Mouse (Mus musculus) ES-Bruce4 (cell line): Measurements from ENCODE around the gene Zfyve16. TPM values are rescaled to one million over a fixed set of nuclear protein-coding genes. Genes with fewer than 3 reads are reported as not detected.

Source experiments
- H3K27ac ChIP-seq: 2 replicates; pipeline ENCODE4 v1.5.1; 2012; ENCODE audit warnings: low read length, inconsistent platforms; ENCODE audit not compliant: insufficient read depth
- H3K27me3 ChIP-seq: 2 replicates; pipeline ENCODE4 v1.6.1; 2012; ENCODE audit warnings: mild to moderate bottlenecking, low read length, inconsistent platforms; ENCODE audit not compliant: control insufficient read depth, poor library complexity, insufficient read depth, severe bottlenecking
- H3K36me3 ChIP-seq: 2 replicates; pipeline ENCODE4 v1.6.1; 2012; ENCODE audit warnings: inconsistent platforms, mild to moderate bottlenecking, low read length, moderate library complexity; ENCODE audit not compliant: control insufficient read depth, poor library complexity, insufficient read depth, severe bottlenecking
- H3K4me1 ChIP-seq: one replicate; pipeline ENCODE4 v1.8.1; 2011; ENCODE audit warnings: low read length; ENCODE audit not compliant: control insufficient read depth, insufficient read depth
- H3K4me3 ChIP-seq: 2 replicates; pipeline ENCODE4 v1.5.1; 2011; ENCODE audit warnings: low read depth, mild to moderate bottlenecking, low read length
- H3K9ac ChIP-seq: 2 replicates; pipeline ENCODE4 v1.6.1; 2012; ENCODE audit warnings: low read depth, mild to moderate bottlenecking, inconsistent platforms; ENCODE audit not compliant: poor library complexity, severe bottlenecking
- H3K9me3 ChIP-seq: replicated peaks from 2 replicates; pipeline ENCODE4 v1.6.1; 2012; ENCODE audit warnings: mild to moderate bottlenecking, low read length, inconsistent platforms; ENCODE audit not compliant: control insufficient read depth, poor library complexity, insufficient read depth, severe bottlenecking
- CTCF ChIP-seq: IDR thresholded peaks from one replicate; pipeline ENCODE4 v1.8.1; 2011; ENCODE audit warnings: low read depth, low read length
- EP300 ChIP-seq: IDR thresholded peaks from 2 replicates; pipeline ENCODE4 v1.6.1; 2011; ENCODE audit warnings: low read depth, low read length; ENCODE audit not compliant: insufficient read depth
- POLR2A ChIP-seq: IDR thresholded peaks from one replicate; pipeline ENCODE4 v1.8.1; 2011; ENCODE audit warnings: low read length; ENCODE audit not compliant: insufficient read depth
- polyA plus RNA-seq: library from polyadenylated mRNA; stranded (reverse); fragments of >200 nt; gene quantifications from 2 replicates; pipeline ENCODE4 v1.2.4, GENCODE M21; 2011; ENCODE audit warnings: low read depth; ENCODE audit not compliant: missing spikeins, insufficient read depth, insufficient read length

The Zfyve16 gene
- polyA plus RNA-seq, 1 experiment: 18.9 TPM

DNA sequence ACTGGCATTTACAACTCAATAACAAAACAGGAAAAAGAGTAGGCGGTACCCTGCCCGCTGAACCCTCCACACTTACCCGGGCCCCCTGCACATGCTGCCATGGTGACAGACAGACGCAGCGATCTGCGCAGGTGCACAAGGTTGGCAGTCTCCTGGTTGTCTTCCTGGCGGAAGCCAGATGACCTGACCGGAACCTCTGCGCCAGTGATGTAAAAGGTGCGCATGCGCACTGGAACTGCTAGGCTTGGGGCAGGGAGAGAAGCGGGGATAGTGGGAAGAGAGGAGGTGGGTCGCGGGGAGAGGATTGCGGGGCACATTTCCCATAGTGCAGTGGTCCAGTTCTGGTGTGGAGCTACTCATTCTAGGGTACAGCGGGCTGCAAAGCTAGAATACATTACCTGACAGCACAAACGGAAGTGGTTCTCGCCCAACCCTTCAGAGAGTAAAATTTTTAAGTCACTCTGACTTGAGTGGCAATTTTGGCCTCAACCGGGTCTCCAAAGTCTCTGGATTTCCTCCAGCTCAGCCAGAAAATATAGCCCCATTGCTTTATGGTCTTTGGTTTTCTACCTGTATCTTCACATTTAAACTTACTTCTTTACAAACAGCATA, 46.7 kb downstream of the Zfyve16 start, which contains the start of gene Fam151b:
Gene Fam151b (minus strand): TSS at position 164 of the 612 bp plus-strand sequence.
- H3K36me3 ChIP-seq: no peaks in the 10 kb centered on the region
- H3K27me3 ChIP-seq: no peaks in the 10 kb centered on the region
- peak within 1 kb of the TSS; percentile 59 for H3K4me3 ChIP-seq
- H3K9me3 ChIP-seq: no peaks in the 10 kb centered on the region
- H3K4me1 ChIP-seq: no peaks in the 10 kb centered on the region
- H3K9ac ChIP-seq: peak within 1 kb of the TSS; percentile 5; the same call in 1 of the 2 replicates
- TF ChIP-seq EP300 (no peak), CTCF (no peak), POLR2A (peak; percentile 61)
- H3K27ac ChIP-seq: no peak within 1 kb of the TSS

DNA sequence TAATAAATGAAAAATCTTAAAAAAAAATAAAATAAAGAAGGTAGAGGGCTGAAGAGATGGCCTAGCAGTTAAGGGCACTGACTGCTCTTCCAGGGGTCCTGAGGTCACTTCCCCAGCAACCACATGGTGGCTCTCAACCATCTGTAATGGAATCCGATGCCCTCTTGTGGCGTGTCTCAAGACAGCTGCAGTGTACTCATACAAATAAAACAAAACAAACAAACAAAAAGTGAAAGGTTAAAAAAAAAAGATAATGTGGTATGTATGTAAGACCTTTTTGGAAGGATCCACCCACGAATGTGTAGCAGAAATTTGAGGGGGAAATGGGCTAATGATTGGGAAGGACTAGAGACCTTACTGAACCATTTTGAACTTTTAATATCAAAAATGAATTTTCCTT, 47.3 kb downstream of the Zfyve16 start:
- Histone ChIP-seq H3K27ac (no peak overlapping the region), H3K9ac (no peak overlapping the region), H3K4me3 (no peak overlapping the region), H3K4me1 (no peaks in the 10 kb centered on the region), H3K9me3 (no peaks in the 10 kb centered on the region), H3K36me3 (no peaks in the 10 kb centered on the region), H3K27me3 (no peaks in the 10 kb centered on the region)
- peak; percentile 67 for TF ChIP-seq CTCF
- TF ChIP-seq EP300: no peak

DNA sequence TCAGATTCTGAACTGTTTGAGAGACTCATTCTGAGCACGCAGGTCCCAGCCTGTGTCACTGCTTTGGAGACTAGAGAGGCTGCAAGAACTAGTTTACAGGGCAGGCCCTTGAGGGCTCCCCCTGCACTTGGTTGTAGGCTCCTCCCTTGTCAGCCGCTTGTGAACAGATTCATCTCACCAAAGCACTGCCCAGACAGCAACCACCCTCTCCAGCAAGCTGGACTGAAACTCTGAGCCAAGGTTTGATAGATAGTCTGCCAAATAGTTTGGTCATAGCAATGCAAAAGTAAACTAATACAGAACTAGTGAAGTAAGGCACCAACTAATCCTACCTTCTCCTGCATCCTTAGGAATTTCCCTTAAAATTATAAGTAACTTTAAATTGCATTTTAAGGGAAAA, 60.5 kb downstream of the Zfyve16 start:
- TF ChIP-seq EP300: no peak
- TF ChIP-seq POLR2A: no peak
- no peak for TF ChIP-seq CTCF
- no peaks in the 10 kb centered on the region for H3K4me1 ChIP-seq
- H3K4me3 ChIP-seq: no peak overlapping the region
- H3K27ac ChIP-seq: no peak overlapping the region
- H3K9ac ChIP-seq: no peak overlapping the region
- no peaks in the 10 kb centered on the region for H3K27me3 ChIP-seq
- H3K9me3 ChIP-seq: no peaks in the 10 kb centered on the region
- H3K36me3 ChIP-seq: no peaks in the 10 kb centered on the region

DNA sequence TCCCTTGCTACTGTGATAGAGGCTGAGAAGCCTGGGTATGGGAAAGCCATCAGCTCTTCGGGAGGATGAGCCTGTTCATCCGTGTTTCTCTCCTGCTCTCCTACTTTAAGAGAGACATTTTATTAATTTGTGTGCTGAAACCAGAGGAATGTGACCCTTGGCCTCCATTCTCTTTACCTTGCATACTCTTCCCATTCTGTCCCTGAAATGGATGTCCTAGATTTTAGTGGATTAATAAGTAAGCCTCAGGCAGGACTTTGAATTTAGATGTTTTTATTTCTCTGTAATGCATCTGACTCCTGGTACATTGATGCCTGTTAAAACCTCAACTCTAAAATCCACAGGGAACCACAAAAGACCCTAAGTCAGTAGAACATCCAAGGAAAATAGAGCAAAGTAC, 61.3 kb downstream of the Zfyve16 start:
- H3K36me3 ChIP-seq: no peaks in the 10 kb centered on the region
- no peaks in the 10 kb centered on the region for H3K4me1 ChIP-seq
- H3K27ac ChIP-seq: no peak overlapping the region
- no peaks in the 10 kb centered on the region for H3K9me3 ChIP-seq
- no peak for TF ChIP-seq POLR2A
- no peak for TF ChIP-seq CTCF
- no peak for TF ChIP-seq EP300
- H3K4me3 ChIP-seq: no peak overlapping the region
- H3K9ac ChIP-seq: no peak overlapping the region
- no peaks in the 10 kb centered on the region; the same call in 1 of the 2 replicates for H3K27me3 ChIP-seq

DNA sequence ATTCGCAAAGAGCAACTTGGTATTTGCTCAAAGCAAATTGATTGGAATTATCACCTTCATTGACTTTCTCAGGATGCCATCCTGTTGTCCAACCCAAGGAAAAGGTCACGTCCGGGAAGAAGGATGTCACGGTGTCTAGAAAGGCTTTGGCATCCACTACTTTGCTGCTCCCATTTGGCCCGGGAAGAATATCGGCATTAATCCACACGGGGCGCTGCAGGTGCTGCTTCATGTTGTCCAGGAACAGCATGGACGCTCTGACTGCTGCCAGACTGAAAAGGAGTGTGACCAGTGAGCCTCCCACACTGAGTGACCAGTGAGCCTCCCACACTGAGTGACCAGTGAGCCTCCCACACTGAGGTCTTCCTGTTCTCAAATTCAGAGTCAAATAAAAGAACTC, 62.8 kb downstream of the Zfyve16 start:
- no peaks in the 10 kb centered on the region for H3K36me3 ChIP-seq
- H3K27ac ChIP-seq: no peak overlapping the region
- H3K9me3 ChIP-seq: no peaks in the 10 kb centered on the region
- H3K4me3 ChIP-seq: no peak overlapping the region
- no peaks in the 10 kb centered on the region; the same call in 1 of the 2 replicates for H3K27me3 ChIP-seq
- TF ChIP-seq CTCF (no peak), POLR2A (no peak), EP300 (no peak)
- no peak overlapping the region for H3K9ac ChIP-seq
- no peaks in the 10 kb centered on the region for H3K4me1 ChIP-seq

DNA sequence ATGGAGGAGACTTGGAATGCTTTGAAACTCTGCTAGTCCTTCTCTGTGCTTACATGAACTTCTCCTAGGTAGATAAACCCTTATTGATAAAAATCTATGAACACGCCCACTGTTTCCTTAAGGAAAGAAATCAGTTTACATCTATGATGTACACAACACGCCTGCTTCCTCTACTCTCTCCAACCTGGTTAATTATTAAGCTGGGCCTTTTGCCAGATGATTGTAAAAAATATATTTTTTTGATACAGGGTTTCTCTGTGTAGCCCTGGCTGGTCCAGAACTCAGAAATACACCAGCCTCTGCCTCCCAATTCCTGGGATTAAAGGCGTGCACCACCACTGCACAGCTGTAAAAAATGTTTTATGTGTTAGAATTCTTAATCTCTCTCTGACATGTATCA, 66.0 kb downstream of the Zfyve16 start:
- H3K36me3 ChIP-seq: no peaks in the 10 kb centered on the region
- H3K27me3 ChIP-seq: no peaks in the 10 kb centered on the region; the same call in 1 of the 2 replicates
- TF ChIP-seq EP300 (no peak), POLR2A (no peak), CTCF (no peak)
- H3K27ac ChIP-seq: no peak overlapping the region
- H3K4me1 ChIP-seq: no peaks in the 10 kb centered on the region
- H3K9me3 ChIP-seq: no peaks in the 10 kb centered on the region
- no peak overlapping the region for H3K4me3 ChIP-seq
- no peak overlapping the region for H3K9ac ChIP-seq
